16 mouse cellular contexts compared by ENCODE assay signal in the genomic region with DNA sequence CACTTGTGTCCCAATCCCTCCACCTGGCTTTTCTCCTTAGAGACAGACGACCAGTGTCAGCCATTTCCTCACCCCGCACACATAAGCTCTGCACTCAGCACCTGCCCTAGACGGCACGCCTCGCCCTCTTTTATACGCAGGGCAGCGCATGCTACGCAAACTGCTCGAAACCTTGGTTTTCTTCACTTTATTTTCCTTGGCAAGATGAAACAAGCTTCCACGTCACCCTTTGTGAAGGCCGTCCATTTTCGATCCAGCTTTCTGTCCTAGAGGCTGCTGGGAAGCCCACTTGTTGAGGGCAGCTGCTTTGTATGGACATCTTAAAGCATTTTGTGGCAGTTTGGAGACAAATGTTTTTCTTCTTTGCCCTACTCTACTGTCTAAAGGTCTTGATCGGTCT. TPM values are rescaled to one million over a fixed set of nuclear protein-coding genes. Genes with fewer than 3 reads are reported as not detected.
DNase-seq lines count a peak whose midpoint lies in the region; ATAC-seq and TF ChIP-seq lines count a peak whose summit lies in the region.
"Had no signal": no experiment of that assay in that cellular context is flagged by ENCODE, and none has a peak within 500 bp of the region (broad histone marks: within the 10 kb centered on the region; RNA-seq: fewer than 3 reads in every experiment).

No protein-coding gene starts in this region.

- no peak for TF ChIP-seq CTCF in left cerebral cortex, adult 2 months (IDR thresholded peaks at IDR 0.05)
- TF ChIP-seq CTCF in E14TG2a.4 (conservative IDR thresholded peaks at IDR 0.05; ENCODE audit: low read length): no peak

- no peak overlapping the region for H3K4me3 ChIP-seq in left cerebral cortex, adult 2 months
- H3K4me3 ChIP-seq in E14TG2a.4 (replicated peaks; ENCODE audit: low read length): 0 out of 2 replicates have a peak overlapping the region, but pooled peaks have one; percentile 17
- no peak overlapping the region for H3K4me3 ChIP-seq in intestine, embryonic 14.5 days (ENCODE audit: low read depth, low read length)
- H3K4me3 ChIP-seq in kidney, embryonic 14.5 days (ENCODE audit: low read length): no peak overlapping the region
- H3K4me3 ChIP-seq: heart, embryonic 15.5 days; neural tube, embryonic 15.5 days had no signal

- H3K9ac ChIP-seq in intestine, embryonic 14.5 days (ENCODE audit: low read length): no peak overlapping the region
- no peak overlapping the region for H3K9ac ChIP-seq in kidney, embryonic 14.5 days (ENCODE audit: low read depth, low read length)
- H3K9ac ChIP-seq: heart, embryonic 15.5 days; neural tube, embryonic 15.5 days had no signal

- H3K4me1 ChIP-seq in E14TG2a.4 (replicated peaks; ENCODE audit: low read depth, low read length): peaks cover 97% of the 10 kb centered on the region
- H3K4me1 ChIP-seq in intestine, embryonic 14.5 days (replicated peaks; ENCODE audit: control insufficient read depth, insufficient read depth, low read length): peaks cover 45% of the 10 kb centered on the region
- H3K4me1 ChIP-seq in kidney, embryonic 14.5 days (ENCODE audit: control insufficient read depth, insufficient read depth, low read length): peaks cover 46% of the 10 kb centered on the region

- peak overlapping the region; percentile 18 for H3K27ac ChIP-seq in left cerebral cortex, adult 2 months
- H3K27ac ChIP-seq in intestine, embryonic 14.5 days (ENCODE audit: low read depth): peak overlapping the region; percentile 36; the same call in 1 of the 2 replicates
- no peak overlapping the region for H3K27ac ChIP-seq in kidney, embryonic 14.5 days (ENCODE audit: low read depth, low read length)
- H3K27ac ChIP-seq: neural tube, embryonic 15.5 days had no signal

- 76% methylated on average over 13 of the region's 13 CpGs for WGBS in intestine, embryonic 14.5 days
- WGBS in kidney, embryonic 14.5 days: 76% methylated on average over 13 of the region's 13 CpGs

- ATAC-seq in intestine, embryonic 14.5 days (replicated peaks; ENCODE audit: low FRiP score, low TSS enrichment, low read depth): no peak
- no peak for ATAC-seq in kidney, embryonic 14.5 days (ENCODE audit: low FRiP score, low TSS enrichment)
- no peak for ATAC-seq in monocyte, adult 5-6 weeks (replicated peaks; ENCODE audit: insufficient number of reproducible peaks, low FRiP score, low TSS enrichment, poor library complexity, severe bottlenecking)
- ATAC-seq: CD4-positive, CD25-positive, alpha-beta regulatory T cell, adult 4 months; hindbrain, postnatal 0 days; Patski had no signal

- no peak for DNase-seq in left cerebral cortex, adult 2 months (ENCODE audit: extremely low spot score in 1 of 2, low spot score in 2 of 2)
- no peak for DNase-seq in left cerebral cortex, postnatal 36 days (ENCODE audit: low spot score in 2 of 2)
- DNase-seq in adrenal gland, postnatal 10 days: peak; percentile 69
- DNase-seq in intestine, embryonic 14.5 days (ENCODE audit: low spot score): no peak
- DNase-seq in cerebellum, adult 11 months: no peak
- DNase-seq: cerebellum, adult 8-10 months; gastrocnemius, postnatal 10 days; midbrain, embryonic 14.5 days had no signal

- 0 out of 2 replicates have a peak, but pooled peaks cover 5% of the 10 kb centered on the region for H3K36me3 ChIP-seq in E14TG2a.4 (ENCODE audit: insufficient read depth, low read length)
- no peaks in the 10 kb centered on the region for H3K36me3 ChIP-seq in intestine, embryonic 14.5 days (ENCODE audit: control insufficient read depth, insufficient read depth, low read length)
- no peaks in the 10 kb centered on the region for H3K36me3 ChIP-seq in kidney, embryonic 14.5 days (ENCODE audit: control insufficient read depth, insufficient read depth, low read length)
- H3K36me3 ChIP-seq: heart, embryonic 15.5 days; neural tube, embryonic 15.5 days had no signal

- intact Hi-C loops in left cerebral cortex, adult 2 months (cut with DNase I): loop anchor here (10.0 kb wide), 1 partner anchor 186 kb away; the partner anchor contains the start of gene Polg
- intact Hi-C loops in left cerebral cortex, postnatal 36 days (cut with DNase I): no loop called here

- no peaks in the 10 kb centered on the region for H3K27me3 ChIP-seq in E14TG2a.4 (ENCODE audit: insufficient read depth, low read length)
- no peaks in the 10 kb centered on the region for H3K27me3 ChIP-seq in intestine, embryonic 14.5 days (replicated peaks; ENCODE audit: control insufficient read depth, insufficient read depth, low read length)
- H3K27me3 ChIP-seq in kidney, embryonic 14.5 days (ENCODE audit: control insufficient read depth, insufficient read depth, low read length): no peaks in the 10 kb centered on the region
- H3K27me3 ChIP-seq: heart, embryonic 15.5 days; neural tube, embryonic 15.5 days; Patski had no signal

- H3K4me2 ChIP-seq in intestine, embryonic 14.5 days (ENCODE audit: low read length): no peak overlapping the region
- no peak overlapping the region for H3K4me2 ChIP-seq in kidney, embryonic 14.5 days (replicated peaks; ENCODE audit: low read depth, low read length)
- H3K4me2 ChIP-seq: neural tube, embryonic 15.5 days had no signal

- H3K9me3 ChIP-seq in E14TG2a.4 (ENCODE audit: low read length): no peaks in the 10 kb centered on the region
- no peaks in the 10 kb centered on the region for H3K9me3 ChIP-seq in intestine, embryonic 14.5 days (ENCODE audit: control insufficient read depth, low read length)
- no peaks in the 10 kb centered on the region for H3K9me3 ChIP-seq in kidney, embryonic 14.5 days (ENCODE audit: control insufficient read depth, low read length)
- H3K9me3 ChIP-seq: heart, embryonic 15.5 days; neural tube, embryonic 15.5 days had no signal

RNA-seq across cellular contexts. Expression of gene Abhd2, which starts 5.4 kb away (rescaled TPM):
- 100 to 1,000 TPM; 103 to 116 TPM for total RNA-seq in left cerebral cortex, adult 2 months (2021)
- total RNA-seq in left cerebral cortex, postnatal 36 days (2021): 100 to 1,000 TPM; 107 to 115 TPM
- total RNA-seq in adrenal gland, postnatal 10 days (2021): 100 to 1,000 TPM; 247 to 382 TPM
- 14.6 and 15.2 TPM in 2 replicates for polyA plus RNA-seq in intestine, embryonic 14.5 days (2014; fragmentation: Nextera tagmentation; extraction: Ambion mirVana)
- polyA plus RNA-seq in kidney, embryonic 14.5 days (2014; fragmentation: Nextera tagmentation; extraction: Ambion mirVana): 10.2 and 12.6 TPM in 2 replicates
- 39.9 to 69.6 TPM (median 41.0 TPM) in 3 replicates for total RNA-seq in monocyte, adult 5-6 weeks (2017)
